Mouse (Mus musculus) adrenal gland, adult 2 months (tissue): ENCODE results near the gene Prss48. TPM values are rescaled to one million over a fixed set of nuclear protein-coding genes. Genes with fewer than 3 reads are reported as not detected.

Source experiments
- polyA plus RNA-seq: library from polyadenylated mRNA; depleted of rRNA; stranded (reverse); fragments of >200 nt; gene quantifications from 2 replicates; pipeline ENCODE4 v1.2.3, GENCODE M21; 2012; rRNA removed
- total RNA-seq, 2 experiments: library from RNA; stranded (reverse); gene quantifications; 2 replicates each; pipeline ENCODE4 v1.2.3; 2021

The Prss48 gene
- total and polyA plus RNA-seq, 3 experiments, result not detected

Other genes starting within 250 kb of the Prss48 start
- 1 to 10 TPM; 8.9 to 9.3 TPM for gene Fam160a1, start 185.2 kb downstream of the Prss48 start, total RNA-seq
- 4.5 TPM in 2 replicates for gene Fam160a1, start 185.2 kb downstream of the Prss48 start, polyA plus RNA-seq
- gene Glt28d2, start 115.0 kb downstream of the Prss48 start, total RNA-seq, result 1 to 10 TPM; 2.0 to 2.4 TPM
- gene Glt28d2, start 115.0 kb downstream of the Prss48 start, polyA plus RNA-seq, result 0.31 and 0.51 TPM in 2 replicates
- 1 to 10 TPM; 7.4 TPM for gene Gm37240, start 115.0 kb downstream of the Prss48 start, total RNA-seq
- gene Gm37240, start 115.0 kb downstream of the Prss48 start, polyA plus RNA-seq, result 12.2 and 21.5 TPM in 2 replicates
- 10 to 100 TPM; 14.5 to 26.8 TPM for gene Sh3d19, start 31.4 kb downstream of the Prss48 start, total RNA-seq
- 19.1 and 20.4 TPM in 2 replicates for gene Sh3d19, start 31.4 kb downstream of the Prss48 start, polyA plus RNA-seq
- 100 to 1,000 TPM; 728 to 830 TPM for gene Rps3a1, start 140.2 kb upstream of the Prss48 start, total RNA-seq
- 12.6 and 17.1 TPM in 2 replicates for gene Rps3a1, start 140.2 kb upstream of the Prss48 start, polyA plus RNA-seq
- 10 to 100 TPM; 28.6 to 36.4 TPM for gene Lrba, start 222.2 kb upstream of the Prss48 start, total RNA-seq
- gene Lrba, start 222.2 kb upstream of the Prss48 start, polyA plus RNA-seq, result 9.2 and 11.0 TPM in 2 replicates